Mouse (Mus musculus) hindbrain, postnatal 0 days (tissue): ENCODE results near the gene Gm21988. TPM values are rescaled to one million over a fixed set of nuclear protein-coding genes. Genes with fewer than 3 reads are reported as not detected.

Experiments used
- ATAC-seq: fragments of 200-750 bp; cut with Nextera tagmentation; 2 replicates; pipeline ENCODE4 v1.8.0; 2017; ENCODE audit warnings: mild to moderate bottlenecking, moderate TSS enrichment, moderate library complexity
- DNase-seq: peaks from one replicate; pipeline ENCODE4 v3.0.0-alpha.2; 2015; ENCODE audit warnings: low spot score
- H3K27ac ChIP-seq: fragments of 300-500 bp; sonication (generic); 2 replicates; pipeline ENCODE4 v1.5.1; 2014; ENCODE audit warnings: mild to moderate bottlenecking
- H3K27me3 ChIP-seq: fragments of 300-500 bp; sonication (generic); 2 replicates; pipeline ENCODE4 v1.6.1; 2014; ENCODE audit warnings: low read length, mixed read lengths; ENCODE audit not compliant: insufficient read depth
- H3K36me3 ChIP-seq: fragments of 300-500 bp; sonication (generic); 2 replicates; pipeline ENCODE4 v1.6.1; 2014; ENCODE audit warnings: low read length, mixed read lengths; ENCODE audit not compliant: insufficient read depth
- H3K4me1 ChIP-seq: fragments of 300-500 bp; sonication (generic); 2 replicates; pipeline ENCODE4 v1.6.1; 2014; ENCODE audit warnings: antibody characterized with exemption, low read length, mixed read lengths; ENCODE audit not compliant: insufficient read depth
- H3K4me2 ChIP-seq: fragments of 300-500 bp; sonication (generic); 2 replicates; pipeline ENCODE4 v1.6.1; 2014; ENCODE audit warnings: low read depth, mild to moderate bottlenecking, low read length, moderate library complexity, mixed read lengths
- H3K4me3 ChIP-seq: fragments of 300-500 bp; sonication (generic); 2 replicates; pipeline ENCODE4 v1.5.1; 2014; ENCODE audit warnings: low read length
- H3K9ac ChIP-seq: fragments of 300-500 bp; sonication (generic); replicated peaks from 2 replicates; pipeline ENCODE4 v1.6.1; 2014; ENCODE audit warnings: mild to moderate bottlenecking, low read length, moderate library complexity, mixed read lengths
- H3K9me3 ChIP-seq: fragments of 300-500 bp; sonication (generic); 2 replicates; pipeline ENCODE4 v1.6.1; 2016; ENCODE audit warnings: low read length, mixed read lengths
- CTCF ChIP-seq: IDR thresholded peaks from 2 replicates; pipeline ENCODE4 v1.5.1; 2016; ENCODE audit warnings: antibody characterized with exemption, control low read depth, low read depth
- WGBS: fragments of 180-500 bp; shearing (Covaris S2); extraction: QIAGEN DNeasy Blood & Tissue Kit; methylation state at CpG from one replicate; pipeline ENCODE4 v1.1.7; 2014; 5-methylcytosine and 5-hydroxymethylcytosine counted together
- microRNA counts: library from miRNA; unstranded; fragments of <30 nt; microRNA quantifications from one replicate; lab custom pipeline; 2015
- microRNA-seq, 2 experiments: library from miRNA; unstranded; fragments of <30 nt; microRNA quantifications; one replicate each; pipeline ENCODE4; 2016
- polyA plus RNA-seq: library from polyadenylated mRNA; unstranded; fragments of >200 nt; fragmentation: Nextera tagmentation; extraction: Ambion mirVana; gene quantifications from 2 replicates; pipeline ENCODE4 v1.2.1, GENCODE M21; 2015
- total RNA-seq: library from RNA; depleted of rRNA; stranded (reverse); fragments of >200 nt; gene quantifications from 2 replicates; pipeline ENCODE4 v1.2.3, GENCODE M21; 2014; rRNA removed

Gm21988 gene
- total and polyA plus RNA-seq, 2 experiments from 2014 or later: 2.8 to 14.2 TPM

DNA sequence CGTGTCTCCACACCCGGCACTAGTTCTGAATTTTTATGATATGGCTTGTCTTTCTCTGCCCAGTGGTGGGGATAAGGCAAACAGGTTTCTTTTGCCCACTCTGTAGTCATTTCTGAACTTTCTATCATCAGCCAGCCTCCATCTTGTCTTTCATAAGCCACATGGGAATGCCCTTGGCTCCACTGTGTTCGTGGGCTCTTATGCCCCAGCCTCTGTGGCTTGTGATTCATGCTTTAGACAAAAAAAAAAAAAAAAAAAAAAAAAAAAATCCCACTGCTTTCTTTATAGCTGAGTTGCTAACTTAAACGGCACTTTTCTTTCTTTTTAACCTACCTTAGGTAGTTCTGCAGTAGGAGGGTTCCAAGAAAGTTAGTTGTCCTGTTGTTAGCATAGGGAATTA lies 47.5 kb downstream of the Gm21988 start:
- Histone ChIP-seq H3K27me3 (no peaks in the 10 kb centered on the region), H3K36me3 (no peaks in the 10 kb centered on the region), H3K9me3 (no peaks in the 10 kb centered on the region), H3K4me2 (no peak overlapping the region), H3K4me3 (no peak overlapping the region), H3K27ac (no peak overlapping the region), H3K4me1 (no peaks in the 10 kb centered on the region), H3K9ac (no peak overlapping the region)
- 88% methylated on average over 4 of the region's 4 CpGs for WGBS
- ATAC-seq (no peak), DNase-seq (no peak)
- no peak for TF ChIP-seq CTCF

DNA sequence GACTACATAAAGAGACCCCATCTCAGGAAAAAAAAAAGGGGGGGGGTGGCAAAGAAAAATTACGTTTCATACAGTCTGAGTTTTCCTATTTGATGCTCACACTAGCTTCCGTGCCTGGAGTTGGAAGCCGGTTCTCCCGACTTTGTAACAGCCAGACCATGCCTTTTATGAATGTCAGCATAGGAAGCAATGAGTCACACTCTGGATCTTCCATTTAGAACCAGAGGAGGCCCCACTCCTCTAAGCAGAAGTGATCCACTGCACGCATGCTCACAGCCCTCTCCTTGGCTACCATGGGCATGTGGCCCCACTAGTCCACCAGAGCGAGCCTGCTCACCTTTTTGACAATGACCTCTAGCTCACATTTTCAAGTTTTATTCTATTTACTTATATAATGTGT lies 48.4 kb downstream of the Gm21988 start:
- 81% methylated on average over 6 of the region's 6 CpGs for WGBS
- Histone ChIP-seq H3K36me3 (no peaks in the 10 kb centered on the region), H3K27ac (no peak overlapping the region), H3K4me2 (no peak overlapping the region), H3K4me1 (no peaks in the 10 kb centered on the region), H3K9me3 (no peaks in the 10 kb centered on the region), H3K9ac (no peak overlapping the region), H3K4me3 (no peak overlapping the region), H3K27me3 (no peaks in the 10 kb centered on the region)
- DNase-seq: no peak
- ATAC-seq: no peak
- TF ChIP-seq CTCF: no peak

DNA sequence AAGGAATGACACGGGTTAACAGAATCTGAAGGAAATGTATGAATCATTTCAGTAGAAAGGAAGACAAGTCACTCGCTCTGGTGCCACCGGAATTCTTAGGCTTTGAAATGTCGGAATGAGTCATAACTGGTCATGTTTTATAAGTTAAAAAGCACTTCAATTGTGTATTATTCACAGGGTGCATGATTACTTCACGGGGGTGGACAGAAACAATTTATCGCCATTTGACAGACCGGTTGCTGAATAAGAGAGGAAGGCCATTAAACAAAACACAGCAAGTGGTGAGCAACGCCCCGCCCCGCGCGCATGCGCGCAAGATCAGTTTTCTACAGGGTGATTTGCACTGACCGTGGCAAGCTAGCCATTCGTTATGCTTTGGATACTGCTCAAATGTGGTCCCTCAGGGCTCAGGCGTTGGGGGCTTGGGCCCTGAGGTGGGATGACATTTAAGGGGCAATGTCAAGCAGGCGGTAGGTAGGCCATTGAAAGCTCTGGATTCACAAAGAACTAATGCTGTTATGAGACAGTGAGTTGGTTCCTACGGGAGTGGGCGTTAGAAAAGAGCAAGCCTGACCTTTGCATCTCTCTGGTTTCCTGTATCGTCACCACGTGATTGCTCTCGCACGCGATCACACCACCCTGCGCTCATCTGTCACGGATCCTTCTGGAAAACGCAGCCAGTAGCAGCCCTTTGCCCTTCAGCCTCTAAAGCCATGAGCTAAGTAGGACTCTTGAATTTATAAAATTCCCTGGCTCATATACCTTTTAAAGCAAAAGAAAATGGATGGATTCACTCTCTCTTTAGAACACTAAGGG lies 50.1 kb downstream of the Gm21988 start:
- H3K4me3 ChIP-seq: no peak overlapping the region
- 75% methylated on average over 28 of the region's 28 CpGs for WGBS

More for the DNA sequence above, 50.1 kb downstream of the Gm21988 start:
- DNase-seq (no peak), ATAC-seq (no peak)
- Histone ChIP-seq H3K9me3 (no peaks in the 10 kb centered on the region), H3K27me3 (no peaks in the 10 kb centered on the region), H3K4me1 (no peaks in the 10 kb centered on the region), H3K36me3 (no peaks in the 10 kb centered on the region), H3K9ac (no peak overlapping the region), H3K4me2 (no peak overlapping the region), H3K27ac (no peak overlapping the region)
- TF ChIP-seq CTCF: no peak

MicroRNAs encoded within 50 kb of the gene (microRNA counts, 519-probe panel; counts per million panel counts)
- microRNA mmu-miR-195 (lab: Ali Mortazavi, UCI) (not detected), microRNA mmu-miR-497 (lab: Ali Mortazavi, UCI) (1,999 counts per million, percentile 28 among the panel's probes with 10 or more counts)

Small RNAs within 50 kb of the gene (microRNA-seq; reads per million reads assigned to microRNA genes)
- gene Mir195a: 1,844 to 2,298 reads per million in 2 experiments
- gene Mir497: 0 reads per million in 2 experiments
- 0 reads per million in 2 experiments for gene Mir497b

Other genes with a start within 250 kb of the Gm21988 start
- gene Gabarap, start 248.7 kb downstream of the Gm21988 start, total RNA-seq: 175 and 209 TPM in 2 replicates
- 548 and 563 TPM in 2 replicates for gene Gabarap, start 248.7 kb downstream of the Gm21988 start, polyA plus RNA-seq
- gene Phf23, start 244.1 kb downstream of the Gm21988 start, total RNA-seq: 34.3 and 47.9 TPM in 2 replicates
- 44.0 and 46.0 TPM in 2 replicates for gene Phf23, start 244.1 kb downstream of the Gm21988 start, polyA plus RNA-seq
- 20.9 and 37.3 TPM in 2 replicates for gene Dvl2, start 239.2 kb downstream of the Gm21988 start, total RNA-seq
- gene Dvl2, start 239.2 kb downstream of the Gm21988 start, polyA plus RNA-seq: 18.1 and 19.3 TPM in 2 replicates
- 44.4 and 47.2 TPM in 2 replicates for gene Acadvl, start 224.4 kb downstream of the Gm21988 start, total RNA-seq
- 65.2 and 75.2 TPM in 2 replicates for gene Acadvl, start 224.4 kb downstream of the Gm21988 start, polyA plus RNA-seq
- gene Dlg4, start 222.9 kb downstream of the Gm21988 start, total RNA-seq: 209 and 225 TPM in 2 replicates
- gene Dlg4, start 222.9 kb downstream of the Gm21988 start, polyA plus RNA-seq: 18.8 and 22.4 TPM in 2 replicates
- gene Asgr1, start 185.7 kb downstream of the Gm21988 start, total RNA-seq: 2.3 and 2.8 TPM in 2 replicates
- gene Asgr1, start 185.7 kb downstream of the Gm21988 start, polyA plus RNA-seq: 3.7 TPM in 2 replicates
- gene Asgr2, start 147.2 kb downstream of the Gm21988 start, total RNA-seq: not detected in 2 replicates
- not detected in 2 replicates for gene Asgr2, start 147.2 kb downstream of the Gm21988 start, polyA plus RNA-seq
- gene Mgl2, start 109.5 kb downstream of the Gm21988 start, total RNA-seq: not detected in 2 replicates
- 1.1 and 1.6 TPM in 2 replicates for gene Mgl2, start 109.5 kb downstream of the Gm21988 start, polyA plus RNA-seq
- gene Clec10a, start 83.6 kb downstream of the Gm21988 start, total RNA-seq: 1.7 TPM in 1 of 2 replicates, not detected in the other
- gene Clec10a, start 83.6 kb downstream of the Gm21988 start, polyA plus RNA-seq: 1.3 and 1.6 TPM in 2 replicates
- gene Slc16a11, start 27.1 kb downstream of the Gm21988 start, total RNA-seq: 13.4 and 23.7 TPM in 2 replicates
- gene Slc16a11, start 27.1 kb downstream of the Gm21988 start, polyA plus RNA-seq: 12.9 and 14.3 TPM in 2 replicates
- 15.3 and 17.2 TPM in 2 replicates for gene Slc16a13, start 18.8 kb downstream of the Gm21988 start, total RNA-seq
- gene Slc16a13, start 18.8 kb downstream of the Gm21988 start, polyA plus RNA-seq: 9.4 and 10.8 TPM in 2 replicates
- 4.9 and 5.0 TPM in 2 replicates for gene Bcl6b, start 10.0 kb downstream of the Gm21988 start, total RNA-seq
- gene Bcl6b, start 10.0 kb downstream of the Gm21988 start, polyA plus RNA-seq: 2.4 and 2.7 TPM in 2 replicates
- gene 0610010K14Rik, start 1.9 kb downstream of the Gm21988 start, total RNA-seq: 61.6 and 96.0 TPM in 2 replicates
- gene 0610010K14Rik, start 1.9 kb downstream of the Gm21988 start, polyA plus RNA-seq: 172 and 185 TPM in 2 replicates
- 85.4 and 88.6 TPM in 2 replicates for gene Rnasek, start within 50 bp of the Gm21988 start, total RNA-seq
- gene Rnasek, start within 50 bp of the Gm21988 start, polyA plus RNA-seq: 597 and 610 TPM in 2 replicates
- gene Alox12, start 15.5 kb upstream of the Gm21988 start, total RNA-seq: 0.16 and 0.36 TPM in 2 replicates
- 0.32 and 0.49 TPM in 2 replicates for gene Alox12, start 15.5 kb upstream of the Gm21988 start, polyA plus RNA-seq
- not detected in 2 replicates for gene Alox12e, start 82.8 kb upstream of the Gm21988 start, total RNA-seq
- gene Alox12e, start 82.8 kb upstream of the Gm21988 start, polyA plus RNA-seq: 0.08 and 0.09 TPM in 2 replicates
- gene Alox15, start 112.2 kb upstream of the Gm21988 start, total RNA-seq: not detected in 2 replicates
- 0.09 TPM in 1 of 2 replicates, not detected in the other for gene Alox15, start 112.2 kb upstream of the Gm21988 start, polyA plus RNA-seq
- gene Pelp1, start 170.2 kb upstream of the Gm21988 start, total RNA-seq: 33.7 and 57.5 TPM in 2 replicates
- 23.6 and 25.5 TPM in 2 replicates for gene Pelp1, start 170.2 kb upstream of the Gm21988 start, polyA plus RNA-seq
- gene Arrb2, start 192.8 kb upstream of the Gm21988 start, total RNA-seq: 83.3 and 106 TPM in 2 replicates
- gene Arrb2, start 192.8 kb upstream of the Gm21988 start, polyA plus RNA-seq: 51.9 and 56.3 TPM in 2 replicates
- 22.9 and 23.7 TPM in 2 replicates for gene Med11, start 212.1 kb upstream of the Gm21988 start, total RNA-seq
- gene Med11, start 212.1 kb upstream of the Gm21988 start, polyA plus RNA-seq: 29.3 and 30.5 TPM in 2 replicates
- 0.11 and 1.2 TPM in 2 replicates for gene Zmynd15, start 219.6 kb upstream of the Gm21988 start, total RNA-seq
- gene Zmynd15, start 219.6 kb upstream of the Gm21988 start, polyA plus RNA-seq: 0.39 and 0.96 TPM in 2 replicates
- 2.8 and 3.3 TPM in 2 replicates for gene Cxcl16, start 220.2 kb upstream of the Gm21988 start, total RNA-seq
- gene Cxcl16, start 220.2 kb upstream of the Gm21988 start, polyA plus RNA-seq: 3.4 and 4.1 TPM in 2 replicates